Mouse (Mus musculus) adipose tissue, adult 10 weeks (tissue): Measurements from ENCODE around the gene Gm10184. TPM values are rescaled to one million over a fixed set of nuclear protein-coding genes. Genes with fewer than 3 reads are reported as not detected.

Experiments
- polyA plus RNA-seq: library from polyadenylated mRNA; stranded (reverse); fragments of 350-450 nt; fragmentation: Illumina TruSeq; extraction: RNeasy Lipid Tissue Mini Kit (QIAGEN cat#74804); gene quantifications from one replicate; pipeline ENCODE4 v1.2.3, GENCODE M21; 2014; ENCODE audit warnings: low read depth, low replicate concordance

Gm10184 gene
- polyA plus RNA-seq: 1.2 TPM

GRCm38 (mm10) chr17:89910349-89910748 is at the start of gene Gm10184:
Gene Gm10184, minus strand, starts transcription at chr17:89910449.

